Mouse (Mus musculus): Measurements from ENCODE around the gene Arl5c.

GRCm38 (mm10) chr11:98040975-98041374 is 45.0 kb upstream of the Arl5c start:
- TF ChIP-seq CTCF (conservative IDR thresholded peaks at IDR 0.05; ENCODE audit: low read length) (no peak), NANOG (IDR thresholded peaks at IDR 0.05; ENCODE audit: borderline replicate concordance, low read length) (no peak)
